Mouse (Mus musculus) mesoderm, embryonic 11.5 days (tissue): ENCODE results near the gene Tmem44.
A peak's percentile ranks its signal among the peaks of the same experiment; 100 is the strongest.
"Not testable (repeated sequence)": the region's sequence is repeated elsewhere in the genome, so short reads cannot be mapped to it uniquely, and the experiment has no call there.

Experiments
- DNase-seq: peaks from one replicate; pipeline ENCODE4 v3.0.0-alpha.2; 2012; ENCODE audit warnings: low read depth, low spot score

Tmem44 gene

GRCm38 (mm10) chr16:30497307-30497706 lies 53.3 kb downstream of the Tmem44 start:
- no peak for DNase-seq

GRCm38 (mm10) chr16:30494883-30495282 lies 55.8 kb downstream of the Tmem44 start:
- no peak for DNase-seq

GRCm38 (mm10) chr16:30491742-30492141 lies 58.9 kb downstream of the Tmem44 start:
- peak; percentile 50 for DNase-seq

- no peak for DNase-seq
These were observed 59.9 kb downstream of the Tmem44 start for GRCm38 (mm10) chr16:30490791-30491190.

- DNase-seq = no peak
These were observed 60.3 kb downstream of the Tmem44 start for GRCm38 (mm10) chr16:30490316-30490715.

- DNase-seq = no peak
These were observed 61.0 kb downstream of the Tmem44 start for GRCm38 (mm10) chr16:30489662-30490061.

GRCm38 (mm10) chr16:30486498-30486897 lies 64.1 kb downstream of the Tmem44 start:
- peak; percentile 41 for DNase-seq

GRCm38 (mm10) chr16:30477791-30478190 lies 72.9 kb downstream of the Tmem44 start:
- no peak for DNase-seq

- no peak for DNase-seq
These were observed 73.6 kb downstream of the Tmem44 start for GRCm38 (mm10) chr16:30477006-30477405.

- DNase-seq = no peak
These were observed 74.8 kb downstream of the Tmem44 start for GRCm38 (mm10) chr16:30475633-30476461.

GRCm38 (mm10) chr16:30472447-30472846 lies 78.2 kb downstream of the Tmem44 start:
- DNase-seq = no peak

GRCm38 (mm10) chr16:30471912-30472311 lies 78.7 kb downstream of the Tmem44 start:
- DNase-seq = no peak

GRCm38 (mm10) chr16:30468944-30469343 lies 81.7 kb downstream of the Tmem44 start:
- no peak for DNase-seq

- no peak for DNase-seq
These were observed 84.9 kb downstream of the Tmem44 start for GRCm38 (mm10) chr16:30465680-30466298.

GRCm38 (mm10) chr16:30464742-30465141 lies 85.9 kb downstream of the Tmem44 start:
- not testable (repeated sequence) for DNase-seq
